Mouse (Mus musculus): ENCODE measurements around the gene Tcf15. TPM values are rescaled to one million over a fixed set of nuclear protein-coding genes. Genes with fewer than 3 reads are reported as not detected.

The Tcf15 gene
- polyA plus RNA-seq (2015; fragmentation: Illumina TruSeq; extraction: RNeasy Lipid Tissue Mini Kit (QIAGEN cat#74804); ENCODE audit: low read depth, low replicate concordance), result not detected

GRCm38 (mm10) chr2:152143279-152144157 is at the start of gene Tcf15:
TSS of gene Tcf15 (plus strand) at chr2:152143561.

GRCm38 (mm10) chr2:152105318-152106224 is 37.8 kb upstream of the Tcf15 start, which contains the start of gene Srxn1:
TSS of gene Srxn1 (plus strand) at chr2:152105516.

Other genes starting within 250 kb of the Tcf15 start
- gene Angpt4, start 232.4 kb upstream of the Tcf15 start, polyA plus RNA-seq (2015; fragmentation: Illumina TruSeq; extraction: RNeasy Lipid Tissue Mini Kit (QIAGEN cat#74804); ENCODE audit: low read depth, low replicate concordance), result not detected
- 7.8 TPM for gene Fam110a, start 163.3 kb upstream of the Tcf15 start, polyA plus RNA-seq (2015; fragmentation: Illumina TruSeq; extraction: RNeasy Lipid Tissue Mini Kit (QIAGEN cat#74804); ENCODE audit: low read depth, low replicate concordance)
- gene Slc52a3, start 147.1 kb upstream of the Tcf15 start, polyA plus RNA-seq (2015; fragmentation: Illumina TruSeq; extraction: RNeasy Lipid Tissue Mini Kit (QIAGEN cat#74804); ENCODE audit: low read depth, low replicate concordance), result 2.1 TPM
- gene Scrt2, start 62.0 kb upstream of the Tcf15 start, polyA plus RNA-seq (2015; fragmentation: Illumina TruSeq; extraction: RNeasy Lipid Tissue Mini Kit (QIAGEN cat#74804); ENCODE audit: low read depth, low replicate concordance), result 10.1 TPM
- 99.2 TPM for gene Srxn1, start 38.0 kb upstream of the Tcf15 start, polyA plus RNA-seq (2015; fragmentation: Illumina TruSeq; extraction: RNeasy Lipid Tissue Mini Kit (QIAGEN cat#74804); ENCODE audit: low read depth, low replicate concordance)
- gene Csnk2a1, start 83.3 kb downstream of the Tcf15 start, polyA plus RNA-seq (2015; fragmentation: Illumina TruSeq; extraction: RNeasy Lipid Tissue Mini Kit (QIAGEN cat#74804); ENCODE audit: low read depth, low replicate concordance), result 73.3 TPM
- 40.8 TPM for gene Tbc1d20, start 150.3 kb downstream of the Tcf15 start, polyA plus RNA-seq (2015; fragmentation: Illumina TruSeq; extraction: RNeasy Lipid Tissue Mini Kit (QIAGEN cat#74804); ENCODE audit: low read depth, low replicate concordance)
- gene Rbck1, start 189.1 kb downstream of the Tcf15 start, polyA plus RNA-seq (2015; fragmentation: Illumina TruSeq; extraction: RNeasy Lipid Tissue Mini Kit (QIAGEN cat#74804); ENCODE audit: low read depth, low replicate concordance), result 101 TPM
- 0.51 TPM for gene Trib3, start 200.5 kb downstream of the Tcf15 start, polyA plus RNA-seq (2015; fragmentation: Illumina TruSeq; extraction: RNeasy Lipid Tissue Mini Kit (QIAGEN cat#74804); ENCODE audit: low read depth, low replicate concordance)
- 136 TPM for gene Nrsn2, start 233.1 kb downstream of the Tcf15 start, polyA plus RNA-seq (2015; fragmentation: Illumina TruSeq; extraction: RNeasy Lipid Tissue Mini Kit (QIAGEN cat#74804); ENCODE audit: low read depth, low replicate concordance)